Mouse (Mus musculus) E14TG2a.4 (cell line): ENCODE results near the gene Arnt2.

ENCODE experiments used
- CTCF ChIP-seq: conservative IDR thresholded peaks from 2 replicates; pipeline ENCODE4 v1.5.1; 2014; ENCODE audit warnings: low read length
- NANOG ChIP-seq: IDR thresholded peaks from 2 replicates; pipeline ENCODE4 v1.6.1; 2014; ENCODE audit warnings: borderline replicate concordance, low read length, mixed read lengths
- POU5F1 ChIP-seq: IDR thresholded peaks from 2 replicates; pipeline ENCODE4 v1.6.1; 2014; ENCODE audit warnings: low read length, borderline replicate concordance

- TF ChIP-seq CTCF (no peak), POU5F1 (no peak), NANOG (no peak)
Measured at GRCm38 (mm10) chr7:84271429-84271828, 138.5 kb downstream of the Arnt2 start.
